Mouse (Mus musculus) G1E (cell line): ENCODE results near the gene Pcolce.

Source experiments
- CTCF ChIP-seq: IDR thresholded peaks from 2 replicates; pipeline ENCODE4 v1.5.1; 2012; ENCODE audit warnings: low read depth, low read length, inconsistent platforms, mixed read lengths
- GATA1 ChIP-seq: IDR thresholded peaks from 2 replicates; pipeline ENCODE4 v1.6.1; 2012; ENCODE audit warnings: borderline replicate concordance, low read length, inconsistent platforms, mixed read lengths
- GATA2 ChIP-seq: IDR thresholded peaks from 2 replicates; pipeline ENCODE4 v1.6.1; 2012; ENCODE audit warnings: low read depth, low read length, inconsistent platforms, borderline replicate concordance
- POLR2AphosphoS5 ChIP-seq: IDR thresholded peaks from 2 replicates; pipeline ENCODE4 v1.6.1; 2012; ENCODE audit warnings: low read depth, low read length, inconsistent platforms; ENCODE audit not compliant: insufficient replicate concordance
- TAL1 ChIP-seq: conservative IDR thresholded peaks from 2 replicates; pipeline ENCODE4 v1.6.1; 2012; ENCODE audit warnings: low read depth, low read length, inconsistent platforms, mixed read lengths

DNA sequence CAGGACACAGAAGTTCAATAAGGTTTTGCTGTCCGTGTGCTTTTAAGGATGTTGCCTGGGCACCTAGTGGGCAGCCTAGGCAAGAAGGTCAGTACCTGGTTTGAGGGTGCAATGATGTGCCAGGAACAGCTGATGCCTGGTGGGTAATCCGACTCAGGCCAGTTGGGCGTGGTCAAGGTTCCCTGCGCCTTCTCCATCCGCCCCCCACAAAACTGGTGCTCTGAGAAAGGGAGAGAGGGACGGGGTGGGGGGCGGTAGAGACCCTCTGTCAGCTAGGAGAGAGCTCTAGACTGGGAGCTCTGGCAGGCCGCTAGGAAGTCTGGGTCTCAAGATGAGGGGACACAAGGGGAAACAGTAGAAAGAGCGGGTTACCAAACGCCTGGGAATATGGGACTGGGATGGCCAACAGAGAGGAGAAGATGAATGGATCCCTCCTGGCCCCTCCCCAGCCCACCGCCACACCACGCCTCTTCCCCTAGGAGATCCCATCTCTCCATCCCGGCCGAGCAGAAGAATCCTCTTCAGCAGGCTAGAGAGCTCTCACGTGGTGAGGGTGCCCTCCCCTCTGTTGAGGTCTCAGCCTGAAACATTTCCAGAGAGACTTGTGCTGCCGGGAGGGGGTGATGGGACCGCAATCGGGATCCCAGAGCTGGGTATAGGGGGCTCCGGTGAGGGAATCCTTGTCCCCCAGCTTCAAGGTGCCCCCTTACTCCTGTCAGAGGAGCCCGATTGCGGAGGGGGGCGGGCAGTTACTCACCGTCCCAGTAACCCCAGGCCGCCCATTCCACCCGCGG, 5.5 kb downstream of the Pcolce start:
- TF ChIP-seq CTCF: no peak
- TF ChIP-seq TAL1: no peak
- no peak for TF ChIP-seq GATA1
- no peak for TF ChIP-seq GATA2
- TF ChIP-seq POLR2AphosphoS5: no peak
